Mouse (Mus musculus) kidney, postnatal 0 days (tissue): Measurements from ENCODE around the gene Anapc7. TPM values are rescaled to one million over a fixed set of nuclear protein-coding genes. Genes with fewer than 3 reads are reported as not detected.
A peak's percentile ranks its signal among the peaks of the same experiment; 100 is the strongest.

Source experiments
- ATAC-seq: fragments of 200-750 bp; cut with Nextera tagmentation; replicated peaks from 2 replicates; pipeline ENCODE4 v1.8.0; 2017; ENCODE audit warnings: low read depth, moderate number of reproducible peaks, moderate TSS enrichment, moderate library complexity; ENCODE audit not compliant: low FRiP score
- DNase-seq: peaks from one replicate; pipeline ENCODE4 v3.0.0-alpha.2; 2016; ENCODE audit warnings: low spot score
- H3K27ac ChIP-seq: fragments of 300-500 bp; sonication (generic); 2 replicates; pipeline ENCODE4 v1.5.1; 2014; ENCODE audit warnings: mild to moderate bottlenecking
- H3K27me3 ChIP-seq: fragments of 300-500 bp; sonication (generic); 2 replicates; pipeline ENCODE4 v1.6.1; 2014; ENCODE audit warnings: low read length, mixed read lengths; ENCODE audit not compliant: insufficient read depth
- H3K36me3 ChIP-seq: fragments of 300-500 bp; sonication (generic); 2 replicates; pipeline ENCODE4 v1.6.1; 2014; ENCODE audit warnings: low read length, mixed read lengths; ENCODE audit not compliant: insufficient read depth
- H3K4me1 ChIP-seq: fragments of 300-500 bp; sonication (generic); replicated peaks from 2 replicates; pipeline ENCODE4 v1.6.1; 2014; ENCODE audit warnings: antibody characterized with exemption, low read length, mixed read lengths; ENCODE audit not compliant: insufficient read depth
- H3K4me2 ChIP-seq: fragments of 300-500 bp; sonication (generic); 2 replicates; pipeline ENCODE4 v1.6.1; 2014; ENCODE audit warnings: mild to moderate bottlenecking, low read length, moderate library complexity, mixed read lengths
- H3K4me3 ChIP-seq: fragments of 300-500 bp; sonication (generic); replicated peaks from 2 replicates; pipeline ENCODE4 v1.5.1; 2014; ENCODE audit warnings: low read depth, low read length
- H3K9ac ChIP-seq: fragments of 300-500 bp; sonication (generic); 2 replicates; pipeline ENCODE4 v1.6.1; 2014; ENCODE audit warnings: low read depth, low read length
- H3K9me3 ChIP-seq: fragments of 300-500 bp; sonication (generic); replicated peaks from 2 replicates; pipeline ENCODE4 v1.6.1; 2016; ENCODE audit warnings: low read length, inconsistent platforms, mixed read lengths
- CTCF ChIP-seq: IDR thresholded peaks from 2 replicates; pipeline ENCODE4 v1.5.1; 2016; ENCODE audit warnings: antibody characterized with exemption, low read depth, mild to moderate bottlenecking, moderate library complexity
- WGBS: fragments of 180-500 bp; shearing (Covaris S2); extraction: QIAGEN DNeasy Blood & Tissue Kit; methylation state at CpG from one replicate; pipeline ENCODE4 v1.1.7; 2014; 5-methylcytosine and 5-hydroxymethylcytosine counted together
- polyA plus RNA-seq: library from polyadenylated mRNA; unstranded; fragments of >200 nt; fragmentation: Nextera tagmentation; extraction: Ambion mirVana; gene quantifications from 2 replicates; pipeline ENCODE4 v1.2.1, GENCODE M21; 2015

Gene Anapc7
- polyA plus RNA-seq = 37.5 and 42.0 TPM in 2 replicates

- ATAC-seq (no peak), DNase-seq (peak; percentile 11)
- 17% methylated on average over 17 of the region's 17 CpGs for WGBS
- peaks cover 7% of the 10 kb centered on the region; the same call in 1 of the 2 replicates for H3K4me1 ChIP-seq
- no peaks in the 10 kb centered on the region for H3K9me3 ChIP-seq
- peak within 1 kb of the TSS; percentile 80 for H3K4me2 ChIP-seq
- H3K36me3 ChIP-seq = no peaks in the 10 kb centered on the region
- H3K27me3 ChIP-seq = no peaks in the 10 kb centered on the region
- TF ChIP-seq CTCF = peak; percentile 51; the same call in 1 of the 2 replicates
- peak within 1 kb of the TSS; percentile 96 for H3K4me3 ChIP-seq
- H3K9ac ChIP-seq = peak within 1 kb of the TSS; percentile 97
- H3K27ac ChIP-seq = peak within 1 kb of the TSS; percentile 83
Measured at GRCm38 (mm10) chr5:122421271-122422068, at the start of gene Anapc7. TSS of gene Anapc7 (plus strand) at chr5:122421693.

- WGBS = under 1% methylated on average over 53 of the region's 53 CpGs
- Histone ChIP-seq H3K4me2 (peak within 1 kb of the TSS; percentile 63), H3K9me3 (no peaks in the 10 kb centered on the region), H3K4me1 (peaks cover 7% of the 10 kb centered on the region; the same call in 1 of the 2 replicates), H3K9ac (peak within 1 kb of the TSS; percentile 70), H3K27me3 (no peaks in the 10 kb centered on the region), H3K27ac (peak within 1 kb of the TSS; percentile 91), H3K36me3 (peaks cover 14% of the 10 kb centered on the region; the same call in 1 of the 2 replicates), H3K4me3 (peak within 1 kb of the TSS; percentile 79)
- peak; percentile 99 for DNase-seq
- no peak for TF ChIP-seq CTCF
- peak; percentile 92 for ATAC-seq
Measured at GRCm38 (mm10) chr5:122372192-122372769, 49.2 kb upstream of the Anapc7 start, which contains the start of gene Fam216a. TSS of gene Fam216a (minus strand) at chr5:122372364.

- Histone ChIP-seq H3K4me1 (peaks cover 7% of the 10 kb centered on the region; the same call in 1 of the 2 replicates), H3K9ac (peak overlapping the region; percentile 70), H3K27ac (peak overlapping the region; percentile 91), H3K36me3 (peaks cover 9% of the 10 kb centered on the region; the same call in 1 of the 2 replicates), H3K27me3 (no peaks in the 10 kb centered on the region), H3K4me3 (peak overlapping the region; percentile 79), H3K4me2 (peak overlapping the region; percentile 63), H3K9me3 (no peaks in the 10 kb centered on the region)
- no peak for TF ChIP-seq CTCF
- WGBS = 7% methylated on average over 5 of the region's 5 CpGs
- no peak for DNase-seq
- no peak for ATAC-seq
Measured at GRCm38 (mm10) chr5:122372878-122373277, 48.6 kb upstream of the Anapc7 start.

- peaks cover 7% of the 10 kb centered on the region; the same call in 1 of the 2 replicates for H3K4me1 ChIP-seq
- H3K9ac ChIP-seq = no peak overlapping the region
- no peak overlapping the region for H3K4me2 ChIP-seq
- H3K9me3 ChIP-seq = no peaks in the 10 kb centered on the region
- ATAC-seq (no peak), DNase-seq (no peak)
- H3K27me3 ChIP-seq = no peaks in the 10 kb centered on the region
- H3K36me3 ChIP-seq = peaks cover 24% of the 10 kb centered on the region
- no peak for TF ChIP-seq CTCF
- H3K27ac ChIP-seq = no peak overlapping the region
- WGBS = 85% methylated on average over 4 of the region's 4 CpGs
- H3K4me3 ChIP-seq = no peak overlapping the region
Measured at GRCm38 (mm10) chr5:122377101-122377833, 44.2 kb upstream of the Anapc7 start.

- DNase-seq (no peak), ATAC-seq (no peak)
- H3K4me1 ChIP-seq = peaks cover 4% of the 10 kb centered on the region; the same call in 1 of the 2 replicates
- no peak for TF ChIP-seq CTCF
- H3K27me3 ChIP-seq = no peaks in the 10 kb centered on the region
- H3K9me3 ChIP-seq = no peaks in the 10 kb centered on the region
- no peak overlapping the region for H3K9ac ChIP-seq
- no peak overlapping the region for H3K4me2 ChIP-seq
- peaks cover 25% of the 10 kb centered on the region for H3K36me3 ChIP-seq
- no peak overlapping the region for H3K4me3 ChIP-seq
- H3K27ac ChIP-seq = no peak overlapping the region
- 95% methylated on average over 12 of the region's 12 CpGs for WGBS
Measured at GRCm38 (mm10) chr5:122378171-122378570, 43.3 kb upstream of the Anapc7 start.
